Mouse (Mus musculus) heart, embryonic 13.5 days (tissue): ENCODE results near the gene 5730455P16Rik. TPM values are rescaled to one million over a fixed set of nuclear protein-coding genes. Genes with fewer than 3 reads are reported as not detected.
"Not testable (repeated sequence)": the region's sequence is repeated elsewhere in the genome, so short reads cannot be mapped to it uniquely, and the experiment has no call there.

Experiments used
- ATAC-seq: fragments of 200-750 bp; cut with Nextera tagmentation; 2 replicates; pipeline ENCODE4 v1.8.0; 2017; ENCODE audit warnings: moderate TSS enrichment; ENCODE audit not compliant: insufficient number of reproducible peaks, low FRiP score, low TSS enrichment; ENCODE audit errors: extremely low read depth
- H3K27ac ChIP-seq: fragments of 300-500 bp; sonication (generic); replicated peaks from 2 replicates; pipeline ENCODE4 v1.5.1; 2015; ENCODE audit warnings: moderate library complexity, mild to moderate bottlenecking, inconsistent platforms
- H3K27me3 ChIP-seq: fragments of 300-500 bp; sonication (generic); replicated peaks from 2 replicates; pipeline ENCODE4 v1.6.1; 2015; ENCODE audit warnings: mild to moderate bottlenecking, inconsistent platforms
- H3K36me3 ChIP-seq: fragments of 300-500 bp; sonication (generic); 2 replicates; pipeline ENCODE4 v1.6.1; 2015; ENCODE audit warnings: mild to moderate bottlenecking, inconsistent platforms
- H3K4me1 ChIP-seq: fragments of 300-500 bp; sonication (generic); 2 replicates; pipeline ENCODE4 v1.6.1; 2015; ENCODE audit warnings: inconsistent platforms
- H3K4me2 ChIP-seq: fragments of 300-500 bp; sonication (generic); 2 replicates; pipeline ENCODE4 v1.6.1; 2015; ENCODE audit warnings: inconsistent platforms, mild to moderate bottlenecking, moderate library complexity
- H3K4me3 ChIP-seq: fragments of 300-500 bp; sonication (generic); 2 replicates; pipeline ENCODE4 v1.5.1; 2015; ENCODE audit warnings: moderate library complexity, mild to moderate bottlenecking, inconsistent platforms
- H3K9ac ChIP-seq: fragments of 300-500 bp; sonication (generic); 2 replicates; pipeline ENCODE4 v1.6.1; 2015; ENCODE audit warnings: inconsistent platforms, mild to moderate bottlenecking, moderate library complexity
- H3K9me3 ChIP-seq: fragments of 300-500 bp; sonication (generic); 2 replicates; pipeline ENCODE4 v1.6.1; 2016; ENCODE audit warnings: inconsistent platforms
- WGBS: fragments of 180-500 bp; shearing (Covaris S2); methylation state at CpG from one replicate; pipeline ENCODE4 v1.1.7; 2015; ENCODE audit warnings: mixed read lengths; 5-methylcytosine and 5-hydroxymethylcytosine counted together
- polyA plus RNA-seq: library from polyadenylated mRNA; unstranded; fragments of >200 nt; fragmentation: Nextera tagmentation; extraction: Ambion mirVana; gene quantifications from 2 replicates; pipeline ENCODE4 v1.2.1, GENCODE M21; 2015

The 5730455P16Rik gene
- polyA plus RNA-seq: 15.1 and 16.6 TPM in 2 replicates

DNA sequence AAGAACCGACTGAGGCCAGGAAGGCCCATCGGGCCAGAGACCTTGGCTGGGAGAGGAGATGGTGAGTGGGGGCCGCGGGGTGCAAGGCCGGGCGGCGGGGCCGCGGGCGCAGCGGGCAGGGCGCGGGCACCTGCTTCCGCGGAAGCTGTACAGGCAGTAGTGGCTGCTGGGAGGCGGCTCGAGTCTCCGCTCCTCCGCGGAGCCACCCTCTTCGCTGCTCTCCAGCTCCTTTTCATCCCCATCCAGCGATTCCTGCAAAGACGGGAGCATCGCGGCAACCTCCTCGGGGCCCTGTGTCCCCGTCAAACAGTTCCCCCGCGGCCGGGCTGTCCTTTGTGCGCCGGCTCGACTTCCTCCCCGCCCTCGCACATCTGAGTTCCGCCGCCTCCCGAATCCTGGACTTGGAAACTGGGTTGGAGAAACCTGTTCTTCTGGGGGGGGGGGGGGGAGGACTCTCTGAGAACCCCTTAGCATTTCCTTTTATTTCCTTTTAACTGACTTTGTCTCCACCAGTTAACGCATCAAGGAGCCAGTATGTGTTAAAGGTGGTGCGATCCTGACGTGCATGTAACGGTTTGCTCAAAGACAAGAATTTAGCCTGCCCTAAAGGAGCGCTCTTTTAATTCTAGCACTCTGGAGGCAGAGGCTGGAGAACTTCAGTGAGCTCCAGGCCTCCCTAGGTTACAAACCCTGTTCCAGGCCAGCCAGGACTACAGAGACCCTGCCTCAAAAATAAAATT, at the start of gene 5730455P16Rik:
5730455P16Rik (minus strand) TSS at position 323 of the 740 bp plus-strand sequence.
- peak; percentile 60; the same call in 1 of the 2 replicates for ATAC-seq
- Histone ChIP-seq H3K27me3 (no peaks in the 10 kb centered on the region), H3K4me2 (peak within 1 kb of the TSS; percentile 94), H3K4me3 (peak within 1 kb of the TSS; percentile 92), H3K9ac (peak within 1 kb of the TSS; percentile 95), H3K27ac (peak within 1 kb of the TSS; percentile 78), H3K9me3 (no peaks in the 10 kb centered on the region), H3K4me1 (peaks cover 17% of the 10 kb centered on the region), H3K36me3 (peaks cover 23% of the 10 kb centered on the region)
- WGBS: 2% methylated on average over 38 of the region's 43 CpGs

DNA sequence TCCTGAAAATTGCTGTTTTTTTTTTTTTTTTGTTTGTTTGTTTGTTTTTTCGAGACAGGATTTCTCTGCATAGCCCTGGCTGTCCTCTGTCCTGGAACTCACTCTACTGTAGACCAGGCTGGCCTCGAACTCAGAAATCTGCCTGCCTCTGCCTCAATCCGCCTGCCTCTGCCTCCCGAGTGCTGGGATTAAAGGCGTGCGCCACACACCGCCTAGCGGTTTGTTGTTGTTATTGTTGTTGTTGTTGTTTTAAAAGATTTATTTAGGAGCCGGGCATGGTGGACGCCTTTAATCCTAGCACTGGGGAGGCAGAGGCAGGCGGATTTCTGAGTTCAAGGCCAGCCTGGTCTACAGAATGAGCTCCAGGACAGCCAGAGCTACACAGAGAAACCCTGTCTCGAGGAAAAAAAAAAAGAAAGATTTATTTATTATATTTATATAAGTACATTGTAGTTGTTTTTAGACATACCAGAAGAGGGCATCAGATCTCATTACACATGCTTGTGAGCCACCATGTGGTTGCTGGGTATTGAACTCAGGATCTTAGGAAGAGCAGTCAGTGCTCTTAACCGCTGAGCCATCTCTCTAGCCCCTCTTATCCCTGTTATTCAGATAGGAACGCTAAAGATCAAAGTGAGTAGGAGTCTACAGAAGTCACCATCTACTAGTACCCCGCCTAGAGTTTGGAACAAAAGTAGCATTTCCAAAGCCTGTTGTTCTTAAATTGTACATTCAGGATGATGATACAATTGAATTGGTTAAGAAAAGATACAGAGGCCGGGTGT, 48.4 kb upstream of the 5730455P16Rik start:
- peaks cover 14% of the 10 kb centered on the region for H3K4me1 ChIP-seq
- H3K27me3 ChIP-seq, H3K4me3 ChIP-seq, ATAC-seq, H3K36me3 ChIP-seq, H3K4me2 ChIP-seq, H3K9ac ChIP-seq, H3K27ac ChIP-seq, H3K9me3 ChIP-seq: not testable (repeated sequence)
- 71% methylated on average over 16 of the region's 16 CpGs for WGBS

DNA sequence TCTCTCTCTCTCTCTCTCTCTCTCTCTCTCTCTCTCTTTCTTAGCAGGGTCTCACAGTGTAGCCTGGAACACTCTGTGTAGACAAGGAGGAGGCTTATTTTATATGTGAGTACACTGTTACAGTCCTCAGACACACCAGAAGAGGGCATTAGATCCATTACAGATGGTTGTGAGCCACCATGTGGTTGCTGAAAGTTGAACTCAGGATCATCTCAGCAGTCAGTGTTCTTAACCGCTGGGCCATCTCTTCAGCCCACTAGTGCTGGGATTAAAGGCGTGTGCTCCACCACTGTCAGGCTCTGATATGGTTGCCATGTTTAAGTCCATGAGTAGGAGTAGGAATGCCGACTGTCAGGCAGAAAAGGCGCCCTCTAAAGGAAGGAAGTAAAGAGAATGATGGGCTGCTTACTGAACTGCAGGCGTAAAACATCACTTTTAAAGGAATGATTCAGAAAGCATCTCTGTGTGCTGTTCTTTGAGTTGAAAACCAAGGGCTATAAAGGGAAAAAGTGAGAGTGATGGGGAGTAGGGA, 47.5 kb upstream of the 5730455P16Rik start:
- H3K9ac ChIP-seq: no peak overlapping the region
- H3K4me3 ChIP-seq: no peak overlapping the region
- ATAC-seq: no peak
- no peaks in the 10 kb centered on the region for H3K36me3 ChIP-seq
- H3K27ac ChIP-seq: no peak overlapping the region
- H3K4me2 ChIP-seq: no peak overlapping the region
- H3K4me1 ChIP-seq: peaks cover 11% of the 10 kb centered on the region
- H3K9me3 ChIP-seq: no peaks in the 10 kb centered on the region
- no peaks in the 10 kb centered on the region for H3K27me3 ChIP-seq
- 52% methylated on average over 5 of the region's 5 CpGs for WGBS

DNA sequence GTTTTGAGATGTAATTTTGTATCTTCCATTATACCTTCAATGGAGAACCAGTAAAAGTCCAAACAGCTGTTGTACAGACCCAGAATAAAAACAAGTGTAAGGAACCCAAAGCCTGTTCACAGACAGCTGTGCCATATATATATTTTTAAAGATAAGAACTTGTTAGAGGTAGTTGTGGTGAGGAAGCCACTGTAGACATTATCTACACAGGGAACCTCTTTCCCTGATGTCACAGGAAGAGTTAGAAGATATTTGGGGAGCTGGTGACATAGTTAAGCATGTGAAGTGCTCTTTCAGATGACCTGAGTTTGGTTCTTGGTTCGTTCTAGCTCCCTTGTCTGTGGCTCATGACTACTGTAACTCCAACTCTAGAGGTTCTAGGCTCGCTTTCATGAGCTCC, 46.9 kb upstream of the 5730455P16Rik start:
- no peak for ATAC-seq
- Histone ChIP-seq H3K4me2 (no peak overlapping the region), H3K27ac (no peak overlapping the region), H3K36me3 (no peaks in the 10 kb centered on the region), H3K27me3 (no peaks in the 10 kb centered on the region), H3K9ac (no peak overlapping the region), H3K4me3 (no peak overlapping the region), H3K9me3 (no peaks in the 10 kb centered on the region), H3K4me1 (peaks cover 7% of the 10 kb centered on the region)
- 65% methylated on average over 2 of the region's 2 CpGs for WGBS

DNA sequence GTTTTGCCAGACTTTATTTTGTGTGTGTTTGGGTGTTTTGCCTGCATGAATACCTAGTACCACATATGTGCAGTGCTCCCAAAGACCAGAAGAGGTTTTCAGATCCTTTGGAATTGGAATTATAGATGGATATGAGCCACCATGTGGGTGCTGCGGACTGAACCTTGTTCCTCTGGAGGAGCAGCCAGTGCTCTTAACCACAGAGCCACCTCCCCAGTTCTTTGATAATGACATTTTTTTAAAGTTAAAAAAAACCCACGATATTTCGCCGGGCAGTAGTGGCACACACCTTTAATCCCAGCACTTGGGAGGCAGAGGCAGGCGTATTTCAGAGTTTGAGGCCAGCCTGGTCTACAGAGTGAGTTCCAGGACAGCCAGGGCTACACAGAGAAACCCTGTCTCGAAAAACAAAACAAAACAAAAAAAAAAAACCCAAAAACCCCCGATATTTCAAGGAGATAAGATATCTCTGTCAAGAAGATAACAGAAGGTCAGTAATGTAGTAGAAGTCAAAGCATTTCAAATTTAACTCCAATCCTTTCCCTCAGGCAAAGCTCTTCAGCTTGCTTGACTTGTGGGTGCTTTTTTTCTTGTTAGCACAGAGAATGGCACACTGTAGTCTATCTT, 43.7 kb upstream of the 5730455P16Rik start:
- Histone ChIP-seq H3K27me3 (no peaks in the 10 kb centered on the region), H3K27ac (no peak overlapping the region), H3K36me3 (peaks cover 11% of the 10 kb centered on the region), H3K4me2 (no peak overlapping the region), H3K9ac (no peak overlapping the region), H3K4me1 (no peaks in the 10 kb centered on the region), H3K4me3 (no peak overlapping the region), H3K9me3 (peaks cover 7% of the 10 kb centered on the region)
- 73% methylated on average over 7 of the region's 7 CpGs for whole genome bisulfite sequencing
- ATAC-seq: no peak

DNA sequence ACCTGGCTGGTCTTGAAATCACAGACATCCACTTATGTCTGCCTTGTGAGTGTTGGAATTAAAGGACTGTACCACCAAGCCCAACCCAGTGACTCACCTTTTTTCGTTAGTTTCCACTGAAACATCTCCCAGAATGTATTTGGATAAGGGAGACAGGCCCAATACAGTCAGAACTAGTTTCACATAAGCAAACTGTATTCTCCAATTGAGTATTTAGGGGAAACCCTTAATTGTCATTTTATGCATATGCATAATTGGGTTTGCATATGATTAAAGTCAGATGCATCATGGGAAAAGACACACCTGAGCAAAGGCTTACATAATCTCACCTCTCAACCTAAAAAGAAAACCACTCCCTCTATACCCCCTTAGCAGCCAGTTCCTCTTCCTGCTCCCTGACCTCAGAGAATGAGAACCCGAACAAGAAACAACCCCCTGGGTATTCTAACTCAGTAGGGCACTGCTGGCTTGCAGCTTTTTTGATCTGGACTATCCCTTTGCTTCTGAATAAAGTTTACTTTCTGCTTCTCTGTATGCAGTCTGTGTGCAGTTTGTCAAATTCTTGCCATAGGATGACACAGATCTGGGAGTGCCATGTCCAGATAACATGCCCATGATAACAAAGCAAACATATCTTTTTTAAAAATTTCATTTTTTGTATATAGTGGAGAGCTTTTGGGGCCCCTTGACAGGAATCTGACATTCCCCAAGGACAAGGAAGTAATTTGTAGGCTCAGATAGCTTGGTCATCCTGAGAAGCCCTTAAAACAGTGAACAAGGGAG, 42.6 kb upstream of the 5730455P16Rik start:
- Histone ChIP-seq H3K4me1 (no peaks in the 10 kb centered on the region), H3K36me3 (peaks cover 19% of the 10 kb centered on the region), H3K9ac (no peak overlapping the region), H3K27me3 (no peaks in the 10 kb centered on the region), H3K27ac (no peak overlapping the region), H3K4me3 (no peak overlapping the region), H3K4me2 (no peak overlapping the region), H3K9me3 (peaks cover 7% of the 10 kb centered on the region)
- no peak for ATAC-seq
- WGBS: 60% methylated on average over 2 of the region's 2 CpGs

DNA sequence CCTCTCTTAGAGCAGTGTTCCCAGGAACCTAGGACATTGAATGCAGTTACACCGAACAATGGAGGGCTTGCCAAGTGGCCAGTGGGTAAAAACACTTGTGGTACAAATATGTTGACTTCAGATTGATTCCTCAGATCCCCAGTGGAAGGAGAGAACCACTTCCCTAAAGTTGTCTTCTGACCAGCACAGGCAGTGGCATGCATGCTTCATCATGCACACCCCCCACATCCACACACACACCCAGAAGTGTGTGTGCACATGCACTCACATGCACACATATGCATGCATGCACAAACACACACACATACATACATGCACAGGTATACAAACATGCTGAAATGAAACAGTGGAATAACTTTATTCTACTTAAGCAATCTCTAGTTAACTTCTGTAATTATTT, 41.9 kb upstream of the 5730455P16Rik start:
- H3K27me3 ChIP-seq: no peaks in the 10 kb centered on the region
- peaks cover 25% of the 10 kb centered on the region for H3K36me3 ChIP-seq
- H3K27ac ChIP-seq: no peak overlapping the region
- no peaks in the 10 kb centered on the region for H3K4me1 ChIP-seq
- ATAC-seq: no peak
- no peak overlapping the region for H3K4me3 ChIP-seq
- 88% methylated on average over 1 of the region's 1 CpGs for WGBS
- peaks cover 7% of the 10 kb centered on the region for H3K9me3 ChIP-seq
- H3K4me2 ChIP-seq: no peak overlapping the region
- no peak overlapping the region for H3K9ac ChIP-seq

DNA sequence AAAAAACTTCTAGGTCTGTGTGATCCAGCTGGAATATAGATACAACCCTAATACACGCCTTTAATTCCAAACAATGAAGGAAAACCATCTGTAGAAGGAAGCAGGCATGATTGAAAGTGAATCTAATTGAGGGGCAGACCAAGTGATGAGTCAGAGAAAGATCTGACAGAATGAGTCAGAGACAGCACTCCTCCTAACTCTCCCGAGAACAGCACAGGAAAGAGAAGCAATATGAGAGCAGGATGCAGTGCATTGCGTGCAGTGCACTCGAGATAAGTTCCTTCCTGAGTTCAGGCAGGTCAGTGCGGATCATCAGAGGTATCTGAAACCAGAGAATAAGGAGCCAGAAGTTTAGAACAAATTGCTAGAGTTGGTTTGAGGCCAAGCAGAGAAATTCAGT, 39.3 kb upstream of the 5730455P16Rik start:
- H3K9me3 ChIP-seq: peaks cover 7% of the 10 kb centered on the region
- peaks cover 41% of the 10 kb centered on the region for H3K36me3 ChIP-seq
- H3K4me1 ChIP-seq: no peaks in the 10 kb centered on the region
- ATAC-seq: no peak
- 77% methylated on average over 5 of the region's 5 CpGs for WGBS
- no peaks in the 10 kb centered on the region for H3K27me3 ChIP-seq
- H3K9ac ChIP-seq: no peak overlapping the region
- no peak overlapping the region for H3K27ac ChIP-seq
- H3K4me2 ChIP-seq: no peak overlapping the region
- no peak overlapping the region for H3K4me3 ChIP-seq

DNA sequence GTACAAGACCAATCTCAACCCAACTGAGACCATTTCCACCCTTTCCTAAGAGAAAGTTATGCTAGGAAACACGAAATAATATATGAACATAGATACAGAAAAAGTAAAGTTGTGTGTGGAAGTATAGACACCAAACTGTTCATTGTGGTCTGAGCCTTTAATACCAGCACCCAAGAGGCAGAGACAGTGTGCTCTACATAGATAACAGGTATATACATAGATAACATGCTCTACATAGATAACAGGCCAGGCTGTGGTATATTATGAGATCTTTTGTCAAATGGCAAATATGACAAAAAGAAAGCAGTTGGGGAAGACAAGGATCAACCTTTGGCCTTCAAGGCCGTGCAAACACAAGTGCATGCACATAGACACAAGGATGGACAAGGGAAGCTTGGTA, 32.5 kb upstream of the 5730455P16Rik start:
- Histone ChIP-seq H3K4me3 (no peak overlapping the region), H3K4me2 (no peak overlapping the region), H3K27me3 (no peaks in the 10 kb centered on the region), H3K9me3 (no peaks in the 10 kb centered on the region), H3K36me3 (peaks cover 83% of the 10 kb centered on the region), H3K4me1 (no peaks in the 10 kb centered on the region), H3K9ac (no peak overlapping the region), H3K27ac (no peak overlapping the region)
- ATAC-seq: no peak
- 86% methylated on average over 2 of the region's 2 CpGs for WGBS

DNA sequence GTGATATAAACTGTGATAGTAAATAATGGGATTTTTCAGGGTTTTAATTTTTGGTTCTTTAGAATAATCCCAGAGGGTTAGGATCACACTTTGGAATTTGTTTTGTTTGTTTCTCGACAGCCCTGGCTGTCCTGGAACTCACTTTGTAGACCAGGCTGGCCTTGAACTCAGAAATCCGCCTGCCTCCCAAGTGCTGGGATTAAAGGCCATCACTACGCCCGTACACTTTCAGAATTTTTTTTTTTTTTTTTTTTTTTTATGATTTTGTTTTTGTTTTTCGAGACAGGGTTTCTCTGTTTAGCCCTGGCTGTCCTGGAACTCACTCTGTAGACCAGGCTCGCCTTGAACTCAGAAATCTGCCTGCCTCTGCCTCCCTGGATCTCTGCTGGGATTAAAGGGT, 30.0 kb upstream of the 5730455P16Rik start:
- H3K36me3 ChIP-seq: peaks cover 82% of the 10 kb centered on the region
- H3K4me1 ChIP-seq, H3K4me3 ChIP-seq, H3K27me3 ChIP-seq, H3K27ac ChIP-seq, H3K4me2 ChIP-seq, H3K9ac ChIP-seq, ATAC-seq, H3K9me3 ChIP-seq: not testable (repeated sequence)
- 90% methylated on average over 6 of the region's 6 CpGs for WGBS

DNA sequence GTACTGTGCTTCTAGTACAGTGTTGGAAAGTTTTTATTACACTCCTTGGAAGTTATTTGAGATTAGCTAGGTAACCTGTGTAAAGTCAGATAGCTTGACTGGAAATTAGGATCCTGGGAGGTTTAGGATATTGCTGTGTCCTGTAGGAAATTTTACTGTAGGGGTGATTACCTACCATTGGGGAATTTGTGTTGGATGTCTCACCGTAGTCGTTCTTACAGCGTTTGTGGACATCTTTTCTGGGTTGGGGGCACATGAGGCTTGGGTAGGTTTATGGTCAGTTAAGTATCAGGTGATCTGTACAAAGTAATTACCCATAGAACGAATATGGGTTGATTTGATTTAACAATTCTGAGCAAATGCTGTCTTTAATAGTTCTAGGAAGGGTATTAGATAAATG, 18.8 kb upstream of the 5730455P16Rik start:
- H3K9me3 ChIP-seq: no peaks in the 10 kb centered on the region
- no peaks in the 10 kb centered on the region for H3K27me3 ChIP-seq
- no peak overlapping the region for H3K4me2 ChIP-seq
- H3K9ac ChIP-seq: no peak overlapping the region
- no peak for ATAC-seq
- no peaks in the 10 kb centered on the region for H3K4me1 ChIP-seq
- no peak overlapping the region for H3K27ac ChIP-seq
- no peak overlapping the region for H3K4me3 ChIP-seq
- 89% methylated on average over 4 of the region's 4 CpGs for WGBS
- peaks cover 83% of the 10 kb centered on the region for H3K36me3 ChIP-seq
